Mouse (Mus musculus) heart, embryonic 15.5 days (tissue): Measurements from ENCODE around the gene Stum. TPM values are rescaled to one million over a fixed set of nuclear protein-coding genes. Genes with fewer than 3 reads are reported as not detected.

Experiments
- ATAC-seq: fragments of 200-750 bp; cut with Nextera tagmentation; replicated peaks from 2 replicates; pipeline ENCODE4 v1.8.0; 2017; ENCODE audit warnings: low read depth, moderate TSS enrichment; ENCODE audit not compliant: insufficient number of reproducible peaks, insufficient read depth, low FRiP score
- H3K27ac ChIP-seq: fragments of 300-500 bp; sonication (generic); 2 replicates; pipeline ENCODE4 v1.5.1; 2015; ENCODE audit warnings: mild to moderate bottlenecking, inconsistent platforms
- H3K27me3 ChIP-seq: fragments of 300-500 bp; sonication (generic); 2 replicates; pipeline ENCODE4 v1.6.1; 2015; ENCODE audit warnings: inconsistent platforms
- H3K36me3 ChIP-seq: fragments of 300-500 bp; sonication (generic); 2 replicates; pipeline ENCODE4 v1.6.1; 2015; ENCODE audit warnings: mild to moderate bottlenecking, inconsistent platforms
- H3K4me1 ChIP-seq: fragments of 300-500 bp; sonication (generic); replicated peaks from 2 replicates; pipeline ENCODE4 v1.6.1; 2015; ENCODE audit warnings: inconsistent platforms
- H3K4me2 ChIP-seq: fragments of 300-500 bp; sonication (generic); 2 replicates; pipeline ENCODE4 v1.6.1; 2015; ENCODE audit warnings: inconsistent platforms, mild to moderate bottlenecking, moderate library complexity
- H3K4me3 ChIP-seq: fragments of 300-500 bp; sonication (generic); 2 replicates; pipeline ENCODE4 v1.5.1; 2015; ENCODE audit warnings: mild to moderate bottlenecking, inconsistent platforms
- H3K9ac ChIP-seq: fragments of 300-500 bp; sonication (generic); 2 replicates; pipeline ENCODE4 v1.6.1; 2015; ENCODE audit warnings: mild to moderate bottlenecking, inconsistent platforms
- H3K9me3 ChIP-seq: fragments of 300-500 bp; sonication (generic); replicated peaks from 2 replicates; pipeline ENCODE4 v1.6.1; 2016; ENCODE audit warnings: inconsistent platforms
- WGBS: fragments of 180-500 bp; shearing (Covaris S2); methylation state at CpG from one replicate; pipeline ENCODE4 v1.1.7; 2015; ENCODE audit warnings: mixed read lengths; 5-methylcytosine and 5-hydroxymethylcytosine counted together
- polyA plus RNA-seq: library from polyadenylated mRNA; unstranded; fragments of >200 nt; fragmentation: Nextera tagmentation; extraction: Ambion mirVana; gene quantifications from 2 replicates; pipeline ENCODE4 v1.2.1, GENCODE M21; 2015

The Stum gene
- polyA plus RNA-seq, 1 experiment from 2014 or later = 0.86 TPM

DNA sequence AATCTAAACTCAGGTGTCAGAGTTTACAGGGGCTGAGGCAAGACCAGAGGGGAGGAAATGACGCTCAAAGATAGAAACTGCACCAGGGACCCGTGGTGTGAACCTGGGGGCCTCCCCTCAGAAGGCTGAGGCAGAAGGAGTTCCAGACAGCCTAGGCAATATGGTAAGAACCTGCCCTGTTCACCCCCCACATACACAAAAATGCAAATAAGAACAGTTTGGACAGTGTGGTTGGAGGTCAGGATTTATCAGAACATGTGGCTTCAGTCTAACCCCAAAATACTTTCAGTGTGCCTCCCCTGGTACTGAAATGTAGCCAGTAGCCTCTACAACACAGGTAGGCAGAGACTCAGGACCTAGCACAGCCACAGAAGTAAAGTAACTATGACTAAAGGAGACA lies 30.8 kb upstream of the Stum start:
- no peak for ATAC-seq
- no peak overlapping the region for H3K4me2 ChIP-seq
- no peak overlapping the region for H3K4me3 ChIP-seq
- H3K36me3 ChIP-seq = no peaks in the 10 kb centered on the region
- no peak overlapping the region for H3K27ac ChIP-seq
- WGBS = 54% methylated on average over 2 of the region's 2 CpGs
- H3K4me1 ChIP-seq = peaks cover 23% of the 10 kb centered on the region
- peaks cover 55% of the 10 kb centered on the region for H3K27me3 ChIP-seq
- no peak overlapping the region for H3K9ac ChIP-seq
- no peaks in the 10 kb centered on the region for H3K9me3 ChIP-seq

DNA sequence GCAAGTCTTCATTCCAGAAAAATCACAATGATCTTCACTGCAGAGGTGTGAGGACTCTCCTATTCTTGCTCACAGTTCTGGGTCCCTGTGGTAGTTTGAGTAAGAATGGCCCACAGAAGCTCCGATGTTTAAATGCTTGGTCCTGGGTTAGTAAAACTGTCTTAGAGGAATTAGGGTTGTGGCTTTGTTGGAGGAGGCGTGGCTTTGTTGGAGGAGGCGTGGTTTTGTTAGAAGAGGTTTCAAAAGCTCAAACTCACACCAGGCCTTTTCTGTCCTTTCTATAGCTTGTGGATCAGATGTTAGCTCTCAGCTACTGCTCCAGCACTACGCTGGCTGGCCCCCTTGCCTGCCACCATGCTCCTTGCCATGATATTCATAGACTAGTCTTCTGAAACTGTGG lies 27.6 kb upstream of the Stum start:
- Histone ChIP-seq H3K4me1 (peaks cover 7% of the 10 kb centered on the region), H3K27ac (no peak overlapping the region), H3K4me3 (no peak overlapping the region), H3K4me2 (no peak overlapping the region), H3K27me3 (peaks cover 69% of the 10 kb centered on the region), H3K9ac (no peak overlapping the region), H3K9me3 (no peaks in the 10 kb centered on the region), H3K36me3 (no peaks in the 10 kb centered on the region)
- WGBS = 51% methylated on average over 4 of the region's 4 CpGs
- no peak for ATAC-seq

DNA sequence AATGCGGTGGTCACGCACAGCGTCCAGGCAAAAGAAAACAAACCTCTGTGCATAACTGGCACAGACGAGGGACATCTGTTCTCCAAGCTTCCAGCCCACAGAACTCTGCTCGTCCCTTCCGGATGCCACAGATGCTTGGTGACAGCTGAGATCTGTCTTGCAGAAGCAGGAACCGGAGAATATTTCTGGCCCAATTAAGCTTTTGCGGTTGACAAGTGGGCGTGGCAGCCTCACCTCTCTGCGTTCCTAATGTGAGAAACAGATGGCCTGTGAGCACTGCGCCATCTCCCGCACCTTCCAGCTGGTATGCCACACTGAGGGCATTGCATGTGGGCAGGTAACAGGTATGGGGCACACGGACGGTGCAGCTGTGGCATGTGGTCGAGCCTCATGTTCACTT lies 27.1 kb upstream of the Stum start:
- Histone ChIP-seq H3K27ac (no peak overlapping the region), H3K9ac (no peak overlapping the region), H3K27me3 (peaks cover 69% of the 10 kb centered on the region), H3K4me1 (peaks cover 6% of the 10 kb centered on the region; the same call in 1 of the 2 replicates), H3K9me3 (no peaks in the 10 kb centered on the region), H3K36me3 (no peaks in the 10 kb centered on the region), H3K4me2 (no peak overlapping the region), H3K4me3 (no peak overlapping the region)
- WGBS = 50% methylated on average over 15 of the region's 15 CpGs
- ATAC-seq = no peak

DNA sequence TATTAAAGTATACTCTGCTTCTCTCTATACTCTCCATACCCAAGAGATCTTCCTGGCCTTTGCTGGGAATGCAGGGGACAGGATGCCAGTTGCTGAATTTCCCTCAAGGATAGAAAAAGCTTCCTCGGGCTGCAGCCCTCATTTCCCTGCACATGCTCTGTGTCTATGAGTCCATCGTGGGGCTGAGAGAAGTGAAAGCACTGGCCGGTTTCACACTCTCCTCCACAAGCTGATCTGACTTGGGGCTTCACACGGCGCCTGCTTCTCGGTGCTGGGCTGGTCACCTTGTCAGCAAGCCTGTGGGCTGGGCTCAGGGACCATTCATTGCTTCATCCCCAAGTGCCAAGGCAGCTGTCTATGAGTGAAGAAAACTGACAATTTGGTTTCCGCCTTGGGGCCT lies 25.4 kb upstream of the Stum start:
- Histone ChIP-seq H3K4me1 (peaks cover 6% of the 10 kb centered on the region; the same call in 1 of the 2 replicates), H3K36me3 (no peaks in the 10 kb centered on the region), H3K27ac (no peak overlapping the region), H3K27me3 (peaks cover 66% of the 10 kb centered on the region), H3K4me2 (no peak overlapping the region), H3K9ac (no peak overlapping the region), H3K4me3 (no peak overlapping the region), H3K9me3 (no peaks in the 10 kb centered on the region)
- ATAC-seq = no peak
- WGBS = 54% methylated on average over 7 of the region's 7 CpGs

DNA sequence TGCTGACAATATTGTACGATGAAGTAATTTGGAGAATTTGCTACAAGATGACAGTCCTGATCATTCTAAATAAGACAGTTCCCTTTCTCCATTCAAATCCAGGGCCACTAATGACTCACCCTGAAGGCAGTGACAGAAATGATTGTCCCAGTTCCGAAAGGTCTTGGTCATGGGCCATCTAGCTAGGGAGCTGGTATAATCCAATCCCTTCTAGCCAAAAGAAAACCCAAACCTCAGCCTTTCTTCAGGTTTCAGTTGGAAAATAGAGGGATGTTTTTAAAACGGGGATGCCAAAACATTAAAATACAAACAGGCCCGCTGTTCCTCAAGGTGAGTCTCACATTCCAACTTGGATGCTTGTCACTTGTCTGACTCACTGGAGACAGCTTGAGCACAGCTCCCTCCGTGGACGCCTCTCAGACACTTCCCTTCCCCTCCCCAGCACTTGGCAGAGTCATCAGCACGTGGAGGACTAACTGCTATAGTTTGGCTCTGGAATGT lies 24.0 kb upstream of the Stum start:
- no peak overlapping the region for H3K4me2 ChIP-seq
- 61% methylated on average over 7 of the region's 7 CpGs for WGBS
- H3K27ac ChIP-seq = no peak overlapping the region
- no peak for ATAC-seq
- H3K9ac ChIP-seq = no peak overlapping the region
- no peaks in the 10 kb centered on the region for H3K36me3 ChIP-seq
- peaks cover 57% of the 10 kb centered on the region for H3K27me3 ChIP-seq
- no peak overlapping the region for H3K4me3 ChIP-seq
- no peaks in the 10 kb centered on the region for H3K9me3 ChIP-seq
- H3K4me1 ChIP-seq = peaks cover 6% of the 10 kb centered on the region; the same call in 1 of the 2 replicates

DNA sequence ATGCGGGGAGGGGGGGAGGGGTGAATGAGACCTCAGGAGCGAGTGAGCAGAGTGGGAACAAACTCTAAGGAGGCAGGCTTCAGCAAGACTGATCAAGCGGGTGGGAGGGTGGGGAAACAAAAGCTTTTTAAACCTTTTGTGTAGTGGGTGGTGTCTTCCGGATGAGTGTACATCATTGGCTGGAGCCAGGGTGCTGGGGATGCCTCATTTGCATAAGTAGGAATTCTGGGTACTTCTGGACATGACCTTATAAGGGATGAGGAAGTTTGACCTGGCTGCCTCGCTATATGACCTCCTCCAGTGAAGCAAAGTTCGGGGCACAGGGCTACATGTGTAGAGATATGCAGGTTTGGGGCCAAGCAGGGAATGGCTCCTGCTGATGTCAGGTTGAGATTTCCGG lies 23.0 kb upstream of the Stum start:
- H3K4me2 ChIP-seq = no peak overlapping the region
- 83% methylated on average over 7 of the region's 7 CpGs for WGBS
- H3K4me1 ChIP-seq = peaks cover 6% of the 10 kb centered on the region; the same call in 1 of the 2 replicates
- no peak overlapping the region for H3K27ac ChIP-seq
- peaks cover 58% of the 10 kb centered on the region for H3K27me3 ChIP-seq
- no peak for ATAC-seq
- H3K9me3 ChIP-seq = no peaks in the 10 kb centered on the region
- H3K36me3 ChIP-seq = no peaks in the 10 kb centered on the region
- no peak overlapping the region for H3K9ac ChIP-seq
- no peak overlapping the region for H3K4me3 ChIP-seq

DNA sequence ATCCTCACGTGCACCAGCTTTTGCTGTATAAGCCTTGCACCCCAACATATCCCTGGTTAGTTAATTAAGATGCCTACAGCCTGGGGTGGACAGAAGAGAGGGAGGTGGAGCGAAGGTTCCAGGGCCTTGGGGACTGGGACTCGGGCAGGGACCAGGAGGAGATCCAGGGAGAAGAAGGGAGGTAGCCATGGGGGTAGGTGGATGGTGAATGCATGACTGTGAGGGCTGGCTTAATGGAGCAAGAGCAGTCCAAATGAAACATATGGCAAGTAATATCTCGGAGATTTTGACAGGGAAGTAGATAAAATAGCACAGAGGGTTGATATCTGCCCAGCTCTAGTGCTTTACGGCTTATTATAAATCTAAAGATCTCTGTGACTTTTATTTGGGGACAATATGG lies 21.6 kb upstream of the Stum start:
- 74% methylated on average over 5 of the region's 5 CpGs for WGBS
- Histone ChIP-seq H3K9me3 (no peaks in the 10 kb centered on the region), H3K4me2 (no peak overlapping the region), H3K4me1 (no peaks in the 10 kb centered on the region), H3K27me3 (peaks cover 44% of the 10 kb centered on the region), H3K27ac (no peak overlapping the region), H3K36me3 (no peaks in the 10 kb centered on the region), H3K4me3 (no peak overlapping the region), H3K9ac (no peak overlapping the region)
- ATAC-seq = no peak

DNA sequence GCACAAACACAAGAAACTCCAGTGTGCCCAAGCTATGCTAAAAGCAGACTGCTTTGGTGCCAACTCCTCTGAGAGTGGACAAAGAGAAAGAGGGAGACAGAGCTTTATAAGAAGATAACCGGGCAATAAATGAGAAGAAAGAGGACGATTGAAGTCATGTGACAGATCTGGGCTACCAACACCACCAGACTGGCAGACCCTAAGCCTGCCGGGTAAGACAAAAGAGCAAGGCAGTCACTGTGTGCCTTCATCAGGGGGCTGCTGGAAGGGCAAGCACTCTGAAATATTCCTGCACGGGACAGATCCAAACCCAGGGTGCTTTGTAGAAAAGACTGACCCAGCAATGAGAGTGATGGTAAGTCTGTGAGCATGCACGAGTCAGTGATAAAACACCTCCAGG lies 20.2 kb upstream of the Stum start:
- 65% methylated on average over 5 of the region's 5 CpGs for WGBS
- H3K27me3 ChIP-seq = peaks cover 35% of the 10 kb centered on the region
- no peak overlapping the region for H3K4me3 ChIP-seq
- H3K4me1 ChIP-seq = no peaks in the 10 kb centered on the region
- H3K36me3 ChIP-seq = no peaks in the 10 kb centered on the region
- no peak for ATAC-seq
- no peak overlapping the region for H3K27ac ChIP-seq
- H3K9ac ChIP-seq = no peak overlapping the region
- no peak overlapping the region for H3K4me2 ChIP-seq
- no peaks in the 10 kb centered on the region for H3K9me3 ChIP-seq

DNA sequence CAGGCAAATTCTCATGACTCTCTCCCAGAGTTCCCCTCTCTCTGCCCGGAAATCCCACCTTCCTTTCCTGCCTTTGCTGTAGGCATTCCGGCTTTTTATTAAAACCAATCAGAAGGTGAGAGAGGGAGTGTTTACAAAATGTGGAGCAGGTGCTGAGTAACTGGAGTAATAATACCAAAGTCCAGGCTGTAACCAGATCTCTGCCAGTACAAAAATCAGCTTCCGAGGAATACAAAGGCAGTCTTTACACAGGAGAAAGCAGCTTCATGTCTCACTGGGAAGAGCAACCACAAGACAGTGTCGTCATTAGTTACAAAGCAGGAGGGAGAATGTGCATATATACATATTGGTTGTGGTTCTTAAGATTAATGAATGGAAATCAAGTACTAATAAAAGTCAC lies 19.3 kb upstream of the Stum start:
- peaks cover 31% of the 10 kb centered on the region; the same call in 1 of the 2 replicates for H3K27me3 ChIP-seq
- no peaks in the 10 kb centered on the region for H3K36me3 ChIP-seq
- no peak overlapping the region for H3K4me3 ChIP-seq

DNA sequence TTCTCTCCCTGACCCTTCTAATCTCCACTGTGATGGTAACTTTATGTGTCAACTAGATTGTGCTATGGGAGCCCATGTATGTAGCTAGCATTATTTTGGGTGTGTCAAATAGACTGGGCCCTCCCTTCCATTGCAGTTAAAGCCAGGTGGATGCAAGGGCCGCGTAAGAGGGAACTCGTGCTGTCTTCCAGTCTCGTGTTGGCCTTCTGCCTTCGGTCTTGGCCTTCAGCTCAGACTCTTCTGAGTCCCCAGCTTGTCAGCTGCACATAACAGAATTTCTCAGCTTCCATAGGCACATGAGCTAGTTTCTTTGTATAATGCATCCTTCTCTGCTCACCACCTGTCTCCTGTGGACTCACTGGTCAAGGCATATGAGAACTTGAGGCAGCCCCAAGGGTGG lies 17.3 kb upstream of the Stum start:
- H3K9me3 ChIP-seq = no peaks in the 10 kb centered on the region
- no peak overlapping the region for H3K4me3 ChIP-seq
- no peak overlapping the region for H3K9ac ChIP-seq
- peaks cover 19% of the 10 kb centered on the region; the same call in 1 of the 2 replicates for H3K27me3 ChIP-seq
- no peak overlapping the region for H3K4me2 ChIP-seq
- no peaks in the 10 kb centered on the region for H3K4me1 ChIP-seq
- no peak overlapping the region for H3K27ac ChIP-seq
- WGBS = 81% methylated on average over 5 of the region's 5 CpGs
- H3K36me3 ChIP-seq = no peaks in the 10 kb centered on the region
- ATAC-seq = no peak

More for the DNA sequence above, 19.3 kb upstream of the Stum start:
- ATAC-seq = no peak
- Histone ChIP-seq H3K4me1 (no peaks in the 10 kb centered on the region), H3K4me2 (no peak overlapping the region), H3K9me3 (no peaks in the 10 kb centered on the region), H3K9ac (no peak overlapping the region), H3K27ac (no peak overlapping the region)
- WGBS = 65% methylated on average over 4 of the region's 4 CpGs

DNA sequence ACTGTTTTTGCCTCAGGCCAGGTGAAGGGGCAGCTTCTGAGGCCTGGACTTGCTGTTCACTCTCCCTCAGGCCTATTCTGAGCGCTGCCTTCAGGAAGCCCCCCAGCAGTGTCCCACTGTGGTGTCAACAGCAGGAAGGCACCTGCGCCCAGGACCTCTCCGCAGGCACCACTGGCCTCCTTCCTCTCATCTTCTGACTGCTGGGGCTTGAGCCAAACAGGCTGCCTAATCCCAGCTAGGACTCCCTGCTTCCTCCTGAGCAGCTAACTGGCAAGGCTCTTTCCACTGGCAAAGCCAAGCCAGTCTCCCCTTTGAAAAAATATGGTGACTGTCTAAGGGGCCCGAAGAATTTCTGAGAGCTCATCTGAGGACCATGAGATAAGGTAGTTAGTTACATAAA lies 16.9 kb upstream of the Stum start:
- ATAC-seq = no peak
- 56% methylated on average over 4 of the region's 4 CpGs for WGBS
- H3K9me3 ChIP-seq = no peaks in the 10 kb centered on the region
- no peaks in the 10 kb centered on the region for H3K36me3 ChIP-seq
- peaks cover 17% of the 10 kb centered on the region; the same call in 1 of the 2 replicates for H3K27me3 ChIP-seq
- no peak overlapping the region for H3K27ac ChIP-seq
- no peak overlapping the region for H3K4me3 ChIP-seq
- H3K4me1 ChIP-seq = no peaks in the 10 kb centered on the region
- H3K9ac ChIP-seq = no peak overlapping the region
- no peak overlapping the region for H3K4me2 ChIP-seq

DNA sequence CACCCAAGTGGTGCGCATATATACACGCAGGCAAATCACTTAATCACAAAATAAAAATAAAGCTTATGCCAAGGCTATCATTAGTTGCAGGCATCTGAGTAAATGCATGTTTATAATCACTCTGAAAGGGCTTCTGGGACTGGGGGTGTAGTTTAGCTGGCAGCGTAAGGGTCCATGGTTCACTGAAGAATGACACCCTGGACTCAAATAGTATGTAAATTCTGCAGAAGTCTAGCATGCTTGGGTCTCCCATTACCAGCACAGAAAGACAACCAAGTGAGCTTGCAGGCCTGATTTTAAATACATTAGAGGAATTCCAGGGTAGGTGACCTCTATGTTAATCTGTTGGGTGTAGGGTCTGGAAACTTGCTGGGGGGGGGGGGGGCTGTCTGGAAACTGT lies 16.5 kb upstream of the Stum start:
- no peak overlapping the region for H3K9ac ChIP-seq
- H3K9me3 ChIP-seq = no peaks in the 10 kb centered on the region
- ATAC-seq = no peak
- H3K27ac ChIP-seq = no peak overlapping the region
- H3K27me3 ChIP-seq = peaks cover 14% of the 10 kb centered on the region; the same call in 1 of the 2 replicates
- no peak overlapping the region for H3K4me3 ChIP-seq
- WGBS = 90% methylated on average over 3 of the region's 3 CpGs
- H3K4me2 ChIP-seq = no peak overlapping the region
- H3K36me3 ChIP-seq = no peaks in the 10 kb centered on the region
- no peaks in the 10 kb centered on the region for H3K4me1 ChIP-seq
